Mouse (Mus musculus) E14TG2a.4 (cell line): ENCODE measurements around the gene Glo1.
"Not testable (repeated sequence)": the region's sequence is repeated elsewhere in the genome, so short reads cannot be mapped to it uniquely, and the experiment has no call there.

Experiments used
- H3K27me3 ChIP-seq: 2 replicates; pipeline ENCODE4 v1.6.1; 2014; ENCODE audit warnings: low read length, control low read depth; ENCODE audit not compliant: insufficient read depth
- H3K36me3 ChIP-seq: 2 replicates; pipeline ENCODE4 v1.6.1; 2014; ENCODE audit warnings: low read length, control low read depth; ENCODE audit not compliant: insufficient read depth
- H3K4me1 ChIP-seq: replicated peaks from 2 replicates; pipeline ENCODE4 v1.6.1; 2014; ENCODE audit warnings: low read depth, low read length, control low read depth
- H3K4me3 ChIP-seq: replicated peaks from 2 replicates; pipeline ENCODE4 v1.5.1; 2014; ENCODE audit warnings: mild to moderate bottlenecking, low read length
- H3K9me3 ChIP-seq: 2 replicates; pipeline ENCODE4 v1.6.1; 2014; ENCODE audit warnings: low read length, control low read depth
- CTCF ChIP-seq: conservative IDR thresholded peaks from 2 replicates; pipeline ENCODE4 v1.5.1; 2014; ENCODE audit warnings: low read length
- NANOG ChIP-seq: IDR thresholded peaks from 2 replicates; pipeline ENCODE4 v1.6.1; 2014; ENCODE audit warnings: borderline replicate concordance, low read length, mixed read lengths
- POU5F1 ChIP-seq: IDR thresholded peaks from 2 replicates; pipeline ENCODE4 v1.6.1; 2014; ENCODE audit warnings: low read length, borderline replicate concordance

The Glo1 gene

GRCm38 (mm10) chr17:30653010-30653409 lies 26.3 kb upstream of the Glo1 start:
- TF ChIP-seq CTCF (peak; percentile 100), NANOG (no peak)
- Histone ChIP-seq H3K4me1 (peaks cover 33% of the 10 kb centered on the region), H3K4me3 (no peak overlapping the region), H3K36me3 (peaks cover 100% of the 10 kb centered on the region), H3K9me3 (peaks cover 4% of the 10 kb centered on the region; the same call in 1 of the 2 replicates), H3K27me3 (no peaks in the 10 kb centered on the region)

- Histone ChIP-seq H3K9me3 (peaks cover 4% of the 10 kb centered on the region; the same call in 1 of the 2 replicates), H3K4me1 (peaks cover 31% of the 10 kb centered on the region), H3K27me3 (no peaks in the 10 kb centered on the region), H3K36me3 (peaks cover 100% of the 10 kb centered on the region), H3K4me3 (no peak overlapping the region)
- TF ChIP-seq CTCF (peak; percentile 100), NANOG (no peak), POU5F1 (no peak)
Measured at GRCm38 (mm10) chr17:30648770-30649169, 22.1 kb upstream of the Glo1 start.

GRCm38 (mm10) chr17:30640896-30641295 lies 14.2 kb upstream of the Glo1 start:
- TF ChIP-seq POU5F1 (no peak), NANOG (no peak), CTCF (no peak)
- Histone ChIP-seq H3K27me3 (no peaks in the 10 kb centered on the region), H3K4me1 (peaks cover 46% of the 10 kb centered on the region), H3K9me3 (no peaks in the 10 kb centered on the region), H3K4me3 (no peak overlapping the region), H3K36me3 (peaks cover 100% of the 10 kb centered on the region)

GRCm38 (mm10) chr17:30638996-30639395 lies 12.3 kb upstream of the Glo1 start:
- Histone ChIP-seq H3K9me3 (no peaks in the 10 kb centered on the region), H3K4me3 (peak overlapping the region; percentile 1; the same call in 1 of the 2 replicates), H3K27me3 (no peaks in the 10 kb centered on the region), H3K36me3 (peaks cover 97% of the 10 kb centered on the region), H3K4me1 (peaks cover 49% of the 10 kb centered on the region)
- TF ChIP-seq CTCF (no peak), POU5F1 (no peak), NANOG (no peak)

- Histone ChIP-seq H3K9me3 (peaks cover 11% of the 10 kb centered on the region), H3K36me3 (peaks cover 97% of the 10 kb centered on the region), H3K4me3 (no peak overlapping the region), H3K27me3 (no peaks in the 10 kb centered on the region), H3K4me1 (peaks cover 49% of the 10 kb centered on the region)
- no peak for TF ChIP-seq NANOG
- no peak for TF ChIP-seq POU5F1
- TF ChIP-seq CTCF, result no peak
Measured at GRCm38 (mm10) chr17:30637714-30638113, 11.0 kb upstream of the Glo1 start.

GRCm38 (mm10) chr17:30635367-30635766 lies 8.7 kb upstream of the Glo1 start:
- peaks cover 90% of the 10 kb centered on the region for H3K36me3 ChIP-seq
- H3K4me1 ChIP-seq, result peaks cover 52% of the 10 kb centered on the region
- no peak for TF ChIP-seq NANOG
- TF ChIP-seq CTCF, result no peak
- no peak for TF ChIP-seq POU5F1
- peaks cover 15% of the 10 kb centered on the region for H3K9me3 ChIP-seq
- H3K27me3 ChIP-seq, result 0 out of 2 replicates have a peak, but pooled peaks cover 4% of the 10 kb centered on the region
- peak overlapping the region; percentile 72 for H3K4me3 ChIP-seq

- Histone ChIP-seq H3K4me1 (peaks cover 36% of the 10 kb centered on the region), H3K4me3 (peak within 1 kb of the TSS; percentile 39), H3K36me3 (peaks cover 30% of the 10 kb centered on the region), H3K9me3 (peaks cover 15% of the 10 kb centered on the region)
- H3K27me3 ChIP-seq, result not testable (repeated sequence)
Measured at GRCm38 (mm10) chr17:30624132-30624531, 2.5 kb downstream of the Glo1 start, which contains the start of gene Dnah8. TSS of gene Dnah8 (plus strand) at chr17:30624354.

GRCm38 (mm10) chr17:30623200-30623599 lies 3.5 kb downstream of the Glo1 start:
- Histone ChIP-seq H3K9me3 (peaks cover 15% of the 10 kb centered on the region), H3K27me3 (no peaks in the 10 kb centered on the region), H3K4me1 (peaks cover 30% of the 10 kb centered on the region), H3K4me3 (peak overlapping the region; percentile 39), H3K36me3 (peaks cover 24% of the 10 kb centered on the region)
- no peak for TF ChIP-seq CTCF
- TF ChIP-seq NANOG, result no peak
- TF ChIP-seq POU5F1, result no peak

- Histone ChIP-seq H3K9me3 (peaks cover 15% of the 10 kb centered on the region), H3K27me3 (peaks cover 1% of the 10 kb centered on the region; the same call in 1 of the 2 replicates), H3K4me1 (peaks cover 34% of the 10 kb centered on the region), H3K4me3 (no peak overlapping the region), H3K36me3 (peaks cover 24% of the 10 kb centered on the region)
- TF ChIP-seq NANOG (no peak), CTCF (peak; percentile 97), POU5F1 (no peak)
Measured at GRCm38 (mm10) chr17:30621450-30621849, 5.2 kb downstream of the Glo1 start.

GRCm38 (mm10) chr17:30620548-30620947 lies 6.1 kb downstream of the Glo1 start:
- Histone ChIP-seq H3K4me1 (peaks cover 31% of the 10 kb centered on the region), H3K4me3 (no peak overlapping the region), H3K27me3 (peaks cover 7% of the 10 kb centered on the region), H3K36me3 (peaks cover 24% of the 10 kb centered on the region), H3K9me3 (peaks cover 15% of the 10 kb centered on the region)
- TF ChIP-seq CTCF (no peak), POU5F1 (no peak)
